Mouse (Mus musculus) ES-Bruce4 (cell line): Measurements from ENCODE around the gene Tmem176b. TPM values are rescaled to one million over a fixed set of nuclear protein-coding genes. Genes with fewer than 3 reads are reported as not detected.

Source experiments
- H3K27ac ChIP-seq: 2 replicates; pipeline ENCODE4 v1.5.1; 2012; ENCODE audit warnings: low read length, inconsistent platforms; ENCODE audit not compliant: insufficient read depth
- H3K27me3 ChIP-seq: 2 replicates; pipeline ENCODE4 v1.6.1; 2012; ENCODE audit warnings: mild to moderate bottlenecking, low read length, inconsistent platforms; ENCODE audit not compliant: control insufficient read depth, poor library complexity, insufficient read depth, severe bottlenecking
- H3K36me3 ChIP-seq: 2 replicates; pipeline ENCODE4 v1.6.1; 2012; ENCODE audit warnings: inconsistent platforms, mild to moderate bottlenecking, low read length, moderate library complexity; ENCODE audit not compliant: control insufficient read depth, poor library complexity, insufficient read depth, severe bottlenecking
- H3K4me1 ChIP-seq: one replicate; pipeline ENCODE4 v1.8.1; 2011; ENCODE audit warnings: low read length; ENCODE audit not compliant: control insufficient read depth, insufficient read depth
- H3K4me3 ChIP-seq: 2 replicates; pipeline ENCODE4 v1.5.1; 2011; ENCODE audit warnings: low read depth, mild to moderate bottlenecking, low read length
- H3K9ac ChIP-seq: 2 replicates; pipeline ENCODE4 v1.6.1; 2012; ENCODE audit warnings: low read depth, mild to moderate bottlenecking, inconsistent platforms; ENCODE audit not compliant: poor library complexity, severe bottlenecking
- H3K9me3 ChIP-seq: replicated peaks from 2 replicates; pipeline ENCODE4 v1.6.1; 2012; ENCODE audit warnings: mild to moderate bottlenecking, low read length, inconsistent platforms; ENCODE audit not compliant: control insufficient read depth, poor library complexity, insufficient read depth, severe bottlenecking
- CTCF ChIP-seq: IDR thresholded peaks from one replicate; pipeline ENCODE4 v1.8.1; 2011; ENCODE audit warnings: low read depth, low read length
- EP300 ChIP-seq: IDR thresholded peaks from 2 replicates; pipeline ENCODE4 v1.6.1; 2011; ENCODE audit warnings: low read depth, low read length; ENCODE audit not compliant: insufficient read depth
- POLR2A ChIP-seq: IDR thresholded peaks from one replicate; pipeline ENCODE4 v1.8.1; 2011; ENCODE audit warnings: low read length; ENCODE audit not compliant: insufficient read depth
- polyA plus RNA-seq: library from polyadenylated mRNA; stranded (reverse); fragments of >200 nt; gene quantifications from 2 replicates; pipeline ENCODE4 v1.2.4, GENCODE M21; 2011; ENCODE audit warnings: low read depth; ENCODE audit not compliant: missing spikeins, insufficient read depth, insufficient read length

Gene Tmem176b
- polyA plus RNA-seq, 1 experiment, result 7.1 TPM

DNA sequence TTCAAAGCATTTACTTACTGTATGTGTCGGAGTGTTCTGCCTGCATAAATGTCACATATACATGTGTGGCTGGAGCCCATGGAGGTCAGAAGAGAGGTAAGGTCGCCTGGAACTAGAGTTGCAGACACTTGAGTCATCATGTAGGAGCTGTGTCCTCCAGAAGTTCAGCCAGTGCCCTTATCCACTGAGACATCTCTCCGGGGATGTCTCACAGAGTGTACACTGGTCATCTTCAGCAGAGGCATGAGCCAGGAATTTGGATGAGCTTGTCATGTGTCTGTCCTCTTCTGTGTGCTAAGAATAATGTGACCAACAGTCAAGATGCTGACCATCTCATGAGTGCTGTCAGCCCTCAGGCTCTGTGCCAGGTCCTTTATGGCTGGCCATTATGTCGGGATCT is 21.5 kb upstream of the Tmem176b start:
- H3K36me3 ChIP-seq, result no peaks in the 10 kb centered on the region
- TF ChIP-seq CTCF (no peak), EP300 (no peak)
- no peak overlapping the region for H3K27ac ChIP-seq
- no peaks in the 10 kb centered on the region for H3K27me3 ChIP-seq
- H3K9ac ChIP-seq, result no peak overlapping the region
- H3K4me3 ChIP-seq, result no peak overlapping the region
- no peaks in the 10 kb centered on the region for H3K9me3 ChIP-seq
- H3K4me1 ChIP-seq, result peaks cover 7% of the 10 kb centered on the region

DNA sequence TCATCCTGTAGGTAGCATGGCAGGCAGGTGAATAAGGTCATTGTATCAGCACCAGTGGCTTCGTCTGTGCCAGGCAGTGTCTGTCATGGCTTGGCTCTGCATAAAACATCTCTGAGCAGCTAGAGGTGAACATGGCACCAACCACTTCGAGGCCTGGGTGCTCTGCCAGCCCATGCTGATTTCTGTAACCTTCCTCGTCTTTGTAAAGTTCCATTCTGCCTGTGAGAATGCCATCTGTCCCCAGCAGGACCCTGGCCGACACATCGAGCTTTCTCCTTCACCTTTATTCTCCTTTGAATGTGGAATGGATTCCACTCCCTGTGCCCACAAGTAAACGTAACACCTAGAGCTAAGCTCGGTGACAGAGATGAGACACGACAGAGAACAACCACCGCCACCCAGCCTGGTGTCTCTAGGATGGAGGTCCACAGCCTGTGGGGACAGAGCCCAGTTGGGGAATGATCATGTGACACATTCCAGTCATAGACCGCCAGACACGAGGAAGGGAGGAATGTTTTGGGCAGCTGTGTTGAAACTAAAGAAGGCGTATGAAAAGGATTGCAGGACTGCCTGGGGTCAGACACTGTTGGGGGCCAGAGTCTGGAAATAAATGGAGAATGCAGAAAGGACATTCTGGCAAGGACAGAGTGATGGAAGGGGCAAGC is 20.5 kb upstream of the Tmem176b start:
- peaks cover 6% of the 10 kb centered on the region for H3K4me1 ChIP-seq
- no peaks in the 10 kb centered on the region for H3K36me3 ChIP-seq
- H3K9ac ChIP-seq, result no peak overlapping the region
- H3K4me3 ChIP-seq, result no peak overlapping the region
- TF ChIP-seq EP300 (no peak), POLR2A (no peak), CTCF (no peak)
- no peaks in the 10 kb centered on the region for H3K27me3 ChIP-seq
- no peaks in the 10 kb centered on the region for H3K9me3 ChIP-seq
- no peak overlapping the region for H3K27ac ChIP-seq

DNA sequence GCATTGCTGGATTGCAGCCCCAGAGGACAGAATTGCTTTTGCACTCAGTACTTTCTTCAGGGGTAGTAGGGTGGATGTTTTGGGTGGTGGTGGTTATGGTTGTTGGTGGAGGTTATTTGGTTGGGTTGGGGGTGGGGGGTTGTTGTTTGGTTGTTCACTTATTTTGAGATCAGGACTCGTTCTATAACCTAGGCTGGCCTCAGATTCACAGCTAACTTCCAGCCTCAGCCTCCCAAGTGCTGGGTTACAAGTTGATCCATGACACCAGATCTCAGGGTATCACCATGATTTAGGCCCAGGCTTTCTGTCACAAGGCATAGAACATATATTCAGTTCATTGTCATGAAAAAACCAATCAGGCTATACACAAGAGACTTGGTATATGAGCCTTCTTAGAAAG is 19.6 kb upstream of the Tmem176b start:
- Histone ChIP-seq H3K27me3 (no peaks in the 10 kb centered on the region), H3K36me3 (no peaks in the 10 kb centered on the region), H3K4me1 (peaks cover 6% of the 10 kb centered on the region), H3K4me3 (no peak overlapping the region), H3K9me3 (no peaks in the 10 kb centered on the region), H3K9ac (no peak overlapping the region), H3K27ac (no peak overlapping the region)
- TF ChIP-seq EP300, result no peak
- no peak for TF ChIP-seq POLR2A
- no peak for TF ChIP-seq CTCF

DNA sequence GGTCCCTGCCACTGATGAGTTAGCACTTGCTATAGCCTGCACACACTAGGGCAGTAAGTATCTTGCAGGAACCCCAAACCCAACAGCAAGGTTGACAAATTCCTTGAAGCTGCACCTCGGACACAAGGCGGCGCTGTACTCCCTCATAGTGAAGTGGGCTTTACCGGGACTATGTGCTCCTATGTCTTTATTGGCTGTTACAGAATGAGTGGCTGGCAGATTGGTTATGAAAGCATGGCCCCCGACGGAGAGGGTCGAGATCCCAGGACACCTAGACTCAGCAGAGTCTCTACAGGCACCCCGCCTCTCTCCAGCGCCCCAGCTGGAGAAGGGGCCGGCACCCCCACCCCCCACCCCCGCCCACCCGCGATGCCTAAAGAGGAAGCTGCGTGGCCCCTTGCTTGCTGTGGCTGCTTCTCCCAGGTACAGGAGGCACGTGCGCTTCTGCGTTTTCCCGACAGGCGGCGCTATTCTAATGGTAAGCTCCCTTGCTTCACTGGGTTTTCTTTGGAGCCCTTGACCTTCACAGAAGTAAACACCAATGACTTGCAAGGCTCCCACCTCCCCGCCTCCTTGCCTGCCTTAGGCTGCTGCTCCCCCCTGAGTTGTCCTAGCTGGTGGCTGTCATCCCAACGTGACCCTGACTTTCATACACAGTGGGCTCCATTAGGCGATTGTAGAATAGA is 19.0 kb upstream of the Tmem176b start:
- Histone ChIP-seq H3K4me1 (peaks cover 6% of the 10 kb centered on the region), H3K9ac (peak overlapping the region; percentile 53), H3K27me3 (no peaks in the 10 kb centered on the region), H3K9me3 (no peaks in the 10 kb centered on the region), H3K27ac (no peak overlapping the region), H3K36me3 (no peaks in the 10 kb centered on the region), H3K4me3 (peak overlapping the region; percentile 30; the same call in 1 of the 2 replicates)
- TF ChIP-seq POLR2A, result no peak
- TF ChIP-seq CTCF, result peak; percentile 79
- 0 out of 2 replicates have a peak, but pooled peaks have one; percentile 49 for TF ChIP-seq EP300

DNA sequence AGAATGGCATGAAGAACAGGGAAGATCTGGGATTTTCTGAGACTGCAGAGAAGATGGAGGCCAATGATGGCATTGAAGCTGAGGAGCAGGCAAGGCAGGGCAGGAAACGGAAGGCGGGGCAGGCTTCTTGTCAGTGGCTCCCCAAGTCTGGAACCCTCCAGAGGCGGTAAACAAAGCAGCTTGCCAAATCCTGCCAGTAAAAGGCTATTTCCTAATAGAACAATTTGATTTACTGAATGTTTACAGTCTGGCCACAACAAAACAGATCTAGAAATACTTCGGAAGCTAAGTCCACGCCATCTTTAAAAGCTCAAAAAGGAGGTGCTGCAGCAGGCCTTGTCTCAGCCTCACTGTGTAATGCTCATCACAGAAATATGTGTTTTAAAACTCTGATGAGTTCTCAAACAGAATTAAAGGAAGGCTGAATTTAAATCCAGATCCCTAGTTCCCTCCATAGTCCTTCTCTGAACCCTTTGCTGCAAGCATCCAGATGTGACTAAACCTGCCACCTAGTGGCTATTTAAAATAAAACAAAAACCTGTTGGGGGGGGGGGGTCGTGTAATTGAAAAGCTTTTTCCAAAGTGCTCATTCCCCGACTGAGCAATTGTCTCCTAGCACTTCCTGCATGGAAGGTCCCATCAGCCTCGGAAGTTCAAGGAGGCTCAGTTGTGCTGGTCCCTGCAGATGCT is 16.5 kb upstream of the Tmem176b start:
- Histone ChIP-seq H3K4me1 (peaks cover 6% of the 10 kb centered on the region), H3K27ac (no peak overlapping the region), H3K9me3 (no peaks in the 10 kb centered on the region), H3K36me3 (no peaks in the 10 kb centered on the region), H3K4me3 (no peak overlapping the region), H3K9ac (no peak overlapping the region), H3K27me3 (no peaks in the 10 kb centered on the region)
- TF ChIP-seq CTCF (no peak), POLR2A (no peak), EP300 (no peak)

DNA sequence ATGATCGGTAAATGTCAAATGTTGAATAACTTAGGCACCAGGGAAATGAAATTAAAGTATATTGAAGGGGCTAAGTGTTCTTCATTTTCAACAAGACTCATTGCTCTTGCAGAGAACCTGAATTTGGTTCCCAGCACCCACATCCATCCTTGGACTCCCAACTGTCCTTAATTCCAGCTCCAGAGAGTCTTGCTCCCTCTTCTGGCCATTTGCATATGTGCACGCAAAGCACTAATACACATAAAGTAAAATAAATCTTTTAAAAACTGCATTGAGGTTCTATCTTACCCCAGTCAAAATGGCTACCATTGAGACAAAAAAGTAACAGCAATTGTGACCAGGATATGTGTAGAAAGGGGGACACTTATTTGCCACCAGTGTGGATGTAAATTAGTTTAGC is 12.9 kb upstream of the Tmem176b start:
- H3K27ac ChIP-seq, result no peak overlapping the region
- no peak for TF ChIP-seq EP300
- no peaks in the 10 kb centered on the region for H3K36me3 ChIP-seq
- no peaks in the 10 kb centered on the region for H3K9me3 ChIP-seq
- H3K9ac ChIP-seq, result no peak overlapping the region
- no peaks in the 10 kb centered on the region; the same call in 1 of the 2 replicates for H3K27me3 ChIP-seq
- H3K4me1 ChIP-seq, result no peaks in the 10 kb centered on the region
- no peak overlapping the region for H3K4me3 ChIP-seq
